Mouse (Mus musculus): ENCODE results near the gene Sh3bgr.

Gene Sh3bgr

GRCm38 (mm10) chr16:96199913-96200701 lies at the start of gene Sh3bgr:
TSS of gene Sh3bgr (plus strand) at chr16:96200450.
- DNase-seq (ENCODE audit: low spot score) = no peak

GRCm38 (mm10) chr16:96150995-96151394 lies 49.3 kb upstream of the Sh3bgr start:
- DNase-seq (ENCODE audit: low spot score) = no peak

- peak; percentile 59 for DNase-seq (ENCODE audit: low spot score)
Measured at GRCm38 (mm10) chr16:96151551-96151950, 48.7 kb upstream of the Sh3bgr start.

- no peak for DNase-seq (ENCODE audit: low spot score)
Measured at GRCm38 (mm10) chr16:96154476-96154875, 45.8 kb upstream of the Sh3bgr start.

- DNase-seq (ENCODE audit: low spot score) = no peak
Measured at GRCm38 (mm10) chr16:96156019-96156418, 44.2 kb upstream of the Sh3bgr start.

GRCm38 (mm10) chr16:96157171-96157570 lies 43.1 kb upstream of the Sh3bgr start:
- no peak for DNase-seq (ENCODE audit: low spot score)

GRCm38 (mm10) chr16:96158511-96159080 lies 41.7 kb upstream of the Sh3bgr start:
- DNase-seq (ENCODE audit: low spot score) = no peak

- peak; percentile 40 for DNase-seq (ENCODE audit: low spot score)
Measured at GRCm38 (mm10) chr16:96159091-96159731, 41.0 kb upstream of the Sh3bgr start.

GRCm38 (mm10) chr16:96159794-96160346 lies 40.4 kb upstream of the Sh3bgr start:
- no peak for DNase-seq (ENCODE audit: low spot score)

- DNase-seq (ENCODE audit: low spot score) = no peak
Measured at GRCm38 (mm10) chr16:96160927-96161326, 39.3 kb upstream of the Sh3bgr start.

- no peak for DNase-seq (ENCODE audit: low spot score)
Measured at GRCm38 (mm10) chr16:96161336-96161735, 38.9 kb upstream of the Sh3bgr start.

- DNase-seq (ENCODE audit: low spot score) = no peak
Measured at GRCm38 (mm10) chr16:96165723-96166264, 34.5 kb upstream of the Sh3bgr start.

GRCm38 (mm10) chr16:96168837-96169236 lies 31.4 kb upstream of the Sh3bgr start:
- DNase-seq (ENCODE audit: low spot score) = no peak

- no peak for DNase-seq (ENCODE audit: low spot score)
Measured at GRCm38 (mm10) chr16:96173648-96174047, 26.6 kb upstream of the Sh3bgr start.

- no peak for DNase-seq (ENCODE audit: low spot score)
Measured at GRCm38 (mm10) chr16:96175399-96175798, 24.9 kb upstream of the Sh3bgr start.

- DNase-seq (ENCODE audit: low spot score) = no peak
Measured at GRCm38 (mm10) chr16:96179156-96179555, 21.1 kb upstream of the Sh3bgr start.

- no peak for DNase-seq (ENCODE audit: low spot score)
Measured at GRCm38 (mm10) chr16:96187619-96188018, 12.6 kb upstream of the Sh3bgr start.

GRCm38 (mm10) chr16:96191531-96192506 lies 8.4 kb upstream of the Sh3bgr start, which contains the start of gene Lca5l:
TSS of gene Lca5l (minus strand) at chr16:96192271.
- DNase-seq (ENCODE audit: low spot score) = peak; percentile 91

GRCm38 (mm10) chr16:96200702-96201028 lies 415 bp downstream of the Sh3bgr start:
- DNase-seq (ENCODE audit: low spot score) = no peak

GRCm38 (mm10) chr16:96201485-96202232 lies 1.4 kb downstream of the Sh3bgr start:
- DNase-seq (ENCODE audit: low spot score) = no peak

GRCm38 (mm10) chr16:96209789-96210188 lies 9.5 kb downstream of the Sh3bgr start:
- DNase-seq (ENCODE audit: low spot score) = no peak

Data from T-cell, adult 2 months (primary cell).